Mouse (Mus musculus): ENCODE results near the gene Hoxa10. TPM values are rescaled to one million over a fixed set of nuclear protein-coding genes. Genes with fewer than 3 reads are reported as not detected.

Hoxa10 gene
- total RNA-seq, 1 experiment: 0.80 TPM

DNA sequence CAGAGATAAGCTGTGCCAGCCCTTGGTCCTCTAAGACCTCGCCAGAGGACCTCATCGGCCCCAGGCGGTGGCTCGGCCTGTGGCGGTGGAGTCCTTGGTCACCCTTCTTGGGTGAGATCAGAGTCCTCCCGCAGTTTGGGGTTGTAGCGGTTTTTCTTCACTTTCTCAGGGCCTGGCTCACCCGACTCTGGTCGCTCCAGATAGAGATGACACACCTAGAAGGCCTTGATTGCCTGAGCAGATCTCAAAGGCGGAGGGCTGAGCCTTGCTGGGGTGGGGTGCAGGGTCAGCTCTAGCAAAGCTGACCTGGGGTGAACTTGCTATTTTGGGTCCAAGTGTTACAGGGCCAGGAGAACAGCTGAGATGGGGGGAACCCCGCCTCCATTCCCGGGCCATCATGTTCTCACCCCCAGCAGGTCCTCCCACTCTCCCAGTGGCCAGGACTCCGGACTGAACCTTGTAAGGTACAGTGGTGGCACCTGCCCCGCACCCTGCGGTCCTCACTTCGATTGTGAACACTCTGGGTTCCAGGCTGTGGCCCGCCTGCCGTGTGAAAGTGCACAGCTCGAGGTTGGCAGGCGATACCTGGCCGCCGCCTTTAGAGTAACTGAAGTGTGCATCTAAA is 33.1 kb upstream of the Hoxa10 start:
- in situ Hi-C loops (cut with MboI; ENCODE audit: low sequenced_read_pairs in 2 of 2, unreplicated experiment in 2 of 2): loop anchor here in 1 of 2 experiments (25.0 kb wide), 1 partner anchor 1014 kb away; the partner anchor contains the start of gene Creb5
- no peak for DNase-seq (ENCODE audit: low read depth, low spot score)
- H3K36me3 ChIP-seq (ENCODE audit: control insufficient read depth, insufficient read depth, low read length, poor library complexity, severe bottlenecking): no peaks in the 10 kb centered on the region
- H3K4me3 ChIP-seq (ENCODE audit: insufficient read depth in 1 of 2, low read depth in 1 of 2, low read length in 2 of 2, poor library complexity in 1 of 2, severe bottlenecking in 1 of 2): peak overlapping the region; percentile 7 to 23; a peak in 3 of 4 replicates
- TF ChIP-seq MAFK (IDR thresholded peaks at IDR 0.05; ENCODE audit: insufficient read depth, low read depth, low read length) (no peak), ZNF384 (IDR thresholded peaks at IDR 0.05; ENCODE audit: low read depth, low read length) (no peak), CHD2 (IDR thresholded peaks at IDR 0.05; ENCODE audit: low read depth, low read length) (no peak), HCFC1 (IDR thresholded peaks at IDR 0.05; ENCODE audit: borderline replicate concordance, insufficient read depth, low read length) (no peak), ZC3H11A (IDR thresholded peaks at IDR 0.05; ENCODE audit: borderline replicate concordance, low read depth, low read length) (no peak)
- no peaks in the 10 kb centered on the region for H3K9me3 ChIP-seq (ENCODE audit: control insufficient read depth, insufficient read depth, low read depth, low read length)
- no peak overlapping the region for H3K27ac ChIP-seq (ENCODE audit: insufficient read depth, low read depth, low read length, poor library complexity, severe bottlenecking)
- H3K9ac ChIP-seq (ENCODE audit: insufficient read depth, low read depth, low read length, poor library complexity, severe bottlenecking): peak overlapping the region; percentile 19; the same call in 1 of the 2 replicates
- H3K4me1 ChIP-seq (ENCODE audit: control insufficient read depth in 2 of 2, insufficient read depth in 2 of 2, low read length in 2 of 2, poor library complexity in 1 of 2): 0 out of 4 replicates have a peak, but pooled peaks cover 0 to 2% of the 10 kb centered on the region in 2 experiments

DNA sequence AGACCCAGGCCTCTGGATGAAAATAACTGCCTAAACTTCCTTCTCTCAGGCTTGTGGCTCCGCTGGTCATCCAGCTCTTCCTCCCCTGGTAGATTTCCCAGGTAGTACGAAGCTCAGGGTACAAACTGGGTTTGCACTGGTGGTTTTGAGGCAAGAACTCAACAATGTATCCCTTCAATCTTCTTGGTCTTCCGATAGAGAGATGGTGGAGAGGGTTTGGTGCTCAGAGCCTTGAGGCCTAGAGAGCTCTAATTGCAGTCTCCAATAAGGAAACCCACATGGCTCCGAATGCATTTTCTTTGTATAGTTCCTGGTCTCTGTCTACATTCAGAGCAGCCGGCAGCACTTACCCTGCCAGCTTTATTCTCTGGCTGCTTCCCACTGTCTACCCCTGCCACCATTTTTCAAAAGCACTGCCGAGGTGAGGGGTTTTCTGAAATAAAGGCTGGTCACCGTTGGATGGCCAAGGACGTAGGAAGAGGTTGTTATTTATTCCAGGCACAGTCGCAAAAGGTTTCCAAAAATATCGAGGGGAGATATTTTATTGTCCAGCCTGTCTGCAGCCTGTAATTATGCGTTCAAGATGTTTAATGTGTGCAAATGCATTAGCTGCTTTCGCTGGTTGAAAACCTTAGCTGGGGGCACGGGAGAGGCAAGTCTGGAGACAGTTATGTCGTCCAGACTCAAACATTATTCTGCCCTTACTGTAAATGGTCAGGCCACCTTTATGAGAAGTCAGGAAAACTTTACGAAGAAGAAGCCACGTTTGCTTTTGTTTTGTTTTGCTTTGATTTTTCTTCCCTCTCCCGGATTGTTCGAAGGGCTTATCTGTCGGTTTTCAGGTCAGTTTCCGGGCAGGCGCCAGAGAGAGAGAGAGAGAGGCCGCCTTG is 32.4 kb upstream of the Hoxa10 start:
- Histone ChIP-seq H3K4me1 (ENCODE audit: control insufficient read depth in 2 of 2, insufficient read depth in 2 of 2, low read length in 2 of 2, poor library complexity in 1 of 2) (0 out of 4 replicates have a peak, but pooled peaks cover 0 to 2% of the 10 kb centered on the region in 2 experiments), H3K4me3 (ENCODE audit: insufficient read depth in 1 of 2, low read depth in 1 of 2, low read length in 2 of 2, poor library complexity in 1 of 2, severe bottlenecking in 1 of 2) (peak overlapping the region in 1 of 2 experiments; percentile 23; a peak in 2 of 4 replicates), H3K9me3 (ENCODE audit: control insufficient read depth, insufficient read depth, low read depth, low read length) (no peaks in the 10 kb centered on the region), H3K36me3 (ENCODE audit: control insufficient read depth, insufficient read depth, low read length, poor library complexity, severe bottlenecking) (no peaks in the 10 kb centered on the region), H3K9ac (ENCODE audit: insufficient read depth, low read depth, low read length, poor library complexity, severe bottlenecking) (no peak overlapping the region), H3K27ac (ENCODE audit: insufficient read depth, low read depth, low read length, poor library complexity, severe bottlenecking) (no peak overlapping the region)
- in situ Hi-C loops (cut with MboI; ENCODE audit: low sequenced_read_pairs in 2 of 2, unreplicated experiment in 2 of 2): loop anchor here in 1 of 2 experiments (25.0 kb wide), 1 partner anchor 1014 kb away; the partner anchor contains the start of gene Creb5
- TF ChIP-seq MAFK (IDR thresholded peaks at IDR 0.05; ENCODE audit: insufficient read depth, low read depth, low read length) (no peak), ZNF384 (IDR thresholded peaks at IDR 0.05; ENCODE audit: low read depth, low read length) (no peak), ZC3H11A (IDR thresholded peaks at IDR 0.05; ENCODE audit: borderline replicate concordance, low read depth, low read length) (no peak), CHD2 (IDR thresholded peaks at IDR 0.05; ENCODE audit: low read depth, low read length) (no peak), HCFC1 (IDR thresholded peaks at IDR 0.05; ENCODE audit: borderline replicate concordance, insufficient read depth, low read length) (no peak)
- DNase-seq (ENCODE audit: low read depth, low spot score): no peak

DNA sequence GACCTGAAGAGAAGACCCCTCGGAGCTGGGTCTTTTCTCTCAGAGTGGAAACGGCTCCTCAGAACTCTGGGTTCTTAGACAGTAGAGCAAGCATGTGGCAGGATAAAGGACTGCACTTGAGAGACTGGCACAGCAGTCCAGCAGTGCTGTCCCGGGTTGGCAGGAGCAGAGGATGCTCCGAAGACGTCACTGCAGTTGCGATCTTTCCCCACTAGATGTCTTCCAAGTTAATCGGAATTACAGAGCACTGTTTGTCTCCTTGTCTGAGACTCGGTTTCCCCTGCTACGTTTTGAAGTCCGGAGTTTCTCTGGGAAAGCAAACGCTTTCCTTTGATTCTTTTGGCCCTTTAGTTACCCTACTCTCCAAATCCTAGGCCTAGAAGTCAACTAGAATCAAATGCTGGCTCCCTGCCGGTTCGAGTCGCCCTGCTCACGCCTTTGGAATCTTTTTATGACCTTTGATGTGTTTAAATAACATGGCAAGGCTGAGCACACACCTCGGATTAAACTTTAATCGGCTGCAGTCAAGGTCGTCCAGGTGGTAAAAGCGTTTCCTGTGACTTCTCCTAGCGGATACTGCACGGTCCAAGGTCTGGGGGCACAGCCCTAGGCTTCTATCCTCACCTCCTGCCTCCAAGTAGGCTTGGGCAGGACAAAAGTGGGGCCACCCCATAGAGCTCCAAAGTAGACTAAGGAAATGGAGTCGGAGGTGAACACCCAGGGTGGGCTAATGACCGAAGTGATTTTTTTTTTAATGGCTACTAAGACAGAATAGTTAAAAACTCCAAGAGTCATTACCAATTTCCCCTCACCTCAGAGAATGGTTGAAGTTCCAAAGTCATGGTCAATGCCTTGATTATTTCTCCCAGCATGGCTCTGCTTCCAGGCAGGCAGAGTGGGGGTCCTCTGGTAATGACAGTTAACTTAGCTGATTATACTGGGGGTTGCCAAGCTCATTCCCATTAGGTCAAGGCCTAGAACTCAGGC is 30.1 kb upstream of the Hoxa10 start:
- in situ Hi-C loops (cut with MboI; ENCODE audit: low sequenced_read_pairs in 2 of 2, unreplicated experiment in 2 of 2): loop anchor here in 1 of 2 experiments (25.0 kb wide), 1 partner anchor 1017 kb away; the partner anchor contains the start of gene Creb5
- TF ChIP-seq HCFC1 (IDR thresholded peaks at IDR 0.05; ENCODE audit: borderline replicate concordance, insufficient read depth, low read length): no peak
- no peak for TF ChIP-seq ZNF384 (IDR thresholded peaks at IDR 0.05; ENCODE audit: low read depth, low read length)
- no peak for TF ChIP-seq MAFK (IDR thresholded peaks at IDR 0.05; ENCODE audit: insufficient read depth, low read depth, low read length)
- no peak for TF ChIP-seq CHD2 (IDR thresholded peaks at IDR 0.05; ENCODE audit: low read depth, low read length)
- TF ChIP-seq ZC3H11A (IDR thresholded peaks at IDR 0.05; ENCODE audit: borderline replicate concordance, low read depth, low read length): no peak
- DNase-seq (ENCODE audit: low read depth, low spot score): no peak
- no peak overlapping the region for H3K9ac ChIP-seq (ENCODE audit: insufficient read depth, low read depth, low read length, poor library complexity, severe bottlenecking)
- H3K36me3 ChIP-seq (ENCODE audit: control insufficient read depth, insufficient read depth, low read length, poor library complexity, severe bottlenecking): no peaks in the 10 kb centered on the region
- H3K9me3 ChIP-seq (ENCODE audit: control insufficient read depth, insufficient read depth, low read depth, low read length): no peaks in the 10 kb centered on the region
- 0 out of 4 replicates have a peak, but pooled peaks cover 0 to 2% of the 10 kb centered on the region in 2 experiments for H3K4me1 ChIP-seq (ENCODE audit: control insufficient read depth in 2 of 2, insufficient read depth in 2 of 2, low read length in 2 of 2, poor library complexity in 1 of 2)
- H3K27ac ChIP-seq (ENCODE audit: insufficient read depth, low read depth, low read length, poor library complexity, severe bottlenecking): no peak overlapping the region
- no peak overlapping the region for H3K4me3 ChIP-seq (ENCODE audit: insufficient read depth in 1 of 2, low read depth in 1 of 2, low read length in 2 of 2, poor library complexity in 1 of 2, severe bottlenecking in 1 of 2)
